Mouse (Mus musculus): ENCODE data around the gene Tle3. TPM values are rescaled to one million over a fixed set of nuclear protein-coding genes. Genes with fewer than 3 reads are reported as not detected.

Tle3 gene
- polyA plus RNA-seq, 2 experiments = 45.1 to 113 TPM

GRCm38 (mm10) chr9:61342297-61342696 lies 29.9 kb upstream of the Tle3 start:
- Histone ChIP-seq H3K27ac (replicated peaks; ENCODE audit: low read depth, low read length) (no peak overlapping the region), H3K4me1 (ENCODE audit: control insufficient read depth, insufficient read depth, low read length) (peaks cover 34% of the 10 kb centered on the region), H3K9ac (ENCODE audit: low read depth, low read length, severe bottlenecking) (no peak overlapping the region), H3K4me3 (replicated peaks; ENCODE audit: low read length) (no peak overlapping the region), H3K36me3 (ENCODE audit: control insufficient read depth, insufficient read depth, low read length) (no peaks in the 10 kb centered on the region), H3K9me3 (ENCODE audit: control insufficient read depth, low read length) (no peaks in the 10 kb centered on the region), H3K4me2 (replicated peaks; ENCODE audit: low read depth, low read length, severe bottlenecking) (no peak overlapping the region), H3K27me3 (ENCODE audit: control insufficient read depth, insufficient read depth, low read length) (0 out of 2 replicates have a peak, but pooled peaks cover 9% of the 10 kb centered on the region)
- no peak for TF ChIP-seq POLR2A (IDR thresholded peaks at IDR 0.05; ENCODE audit: borderline replicate concordance, extremely low read depth, insufficient read depth, insufficient read length)
- 60% methylated on average over 6 of the region's 6 CpGs for WGBS
- DNase-seq (ENCODE audit: low spot score) = no peak
- no peak for ATAC-seq (ENCODE audit: low FRiP score, low read depth)

- 39% methylated on average over 6 of the region's 6 CpGs for WGBS
- Histone ChIP-seq H3K4me1 (ENCODE audit: control insufficient read depth, insufficient read depth, low read length) (peaks cover 17% of the 10 kb centered on the region), H3K27ac (replicated peaks; ENCODE audit: low read depth, low read length) (no peak overlapping the region), H3K4me2 (replicated peaks; ENCODE audit: low read depth, low read length, severe bottlenecking) (no peak overlapping the region), H3K4me3 (replicated peaks; ENCODE audit: low read length) (no peak overlapping the region), H3K36me3 (ENCODE audit: control insufficient read depth, insufficient read depth, low read length) (no peaks in the 10 kb centered on the region), H3K9ac (ENCODE audit: low read depth, low read length, severe bottlenecking) (no peak overlapping the region), H3K9me3 (ENCODE audit: control insufficient read depth, low read length) (no peaks in the 10 kb centered on the region), H3K27me3 (ENCODE audit: control insufficient read depth, insufficient read depth, low read length) (no peaks in the 10 kb centered on the region)
- no peak for TF ChIP-seq POLR2A (IDR thresholded peaks at IDR 0.05; ENCODE audit: borderline replicate concordance, extremely low read depth, insufficient read depth, insufficient read length)
- ATAC-seq (ENCODE audit: low FRiP score, low read depth) (no peak), DNase-seq (ENCODE audit: low spot score) (no peak)
These were observed 27.5 kb upstream of the Tle3 start for GRCm38 (mm10) chr9:61344684-61345083.

GRCm38 (mm10) chr9:61347011-61347410 lies 25.2 kb upstream of the Tle3 start:
- ATAC-seq (ENCODE audit: low FRiP score, low read depth) = no peak; the same call in 1 of the 2 replicates
- Histone ChIP-seq H3K4me1 (ENCODE audit: control insufficient read depth, insufficient read depth, low read length) (peaks cover 12% of the 10 kb centered on the region), H3K9ac (ENCODE audit: low read depth, low read length, severe bottlenecking) (no peak overlapping the region)

GRCm38 (mm10) chr9:61348036-61348435 lies 24.1 kb upstream of the Tle3 start:
- Histone ChIP-seq H3K4me3 (replicated peaks; ENCODE audit: low read length) (no peak overlapping the region), H3K9me3 (ENCODE audit: control insufficient read depth, low read length) (no peaks in the 10 kb centered on the region), H3K9ac (ENCODE audit: low read depth, low read length, severe bottlenecking) (no peak overlapping the region), H3K27me3 (ENCODE audit: control insufficient read depth, insufficient read depth, low read length) (no peaks in the 10 kb centered on the region), H3K36me3 (ENCODE audit: control insufficient read depth, insufficient read depth, low read length) (no peaks in the 10 kb centered on the region), H3K27ac (replicated peaks; ENCODE audit: low read depth, low read length) (no peak overlapping the region), H3K4me1 (ENCODE audit: control insufficient read depth, insufficient read depth, low read length) (peaks cover 9% of the 10 kb centered on the region; the same call in 1 of the 2 replicates), H3K4me2 (replicated peaks; ENCODE audit: low read depth, low read length, severe bottlenecking) (no peak overlapping the region)
- 61% methylated on average over 9 of the region's 9 CpGs for WGBS
- no peak for TF ChIP-seq POLR2A (IDR thresholded peaks at IDR 0.05; ENCODE audit: borderline replicate concordance, extremely low read depth, insufficient read depth, insufficient read length)
- DNase-seq (ENCODE audit: low spot score) (no peak), ATAC-seq (ENCODE audit: low FRiP score, low read depth) (no peak)

More at GRCm38 (mm10) chr9:61347011-61347410, 25.2 kb upstream of the Tle3 start:
- no peaks in the 10 kb centered on the region for H3K9me3 ChIP-seq (ENCODE audit: control insufficient read depth, low read length)
- no peak overlapping the region for H3K4me2 ChIP-seq (replicated peaks; ENCODE audit: low read depth, low read length, severe bottlenecking)
- no peak for DNase-seq (ENCODE audit: low spot score)
- WGBS = 29% methylated on average over 7 of the region's 7 CpGs
- no peak overlapping the region for H3K27ac ChIP-seq (replicated peaks; ENCODE audit: low read depth, low read length)
- TF ChIP-seq POLR2A (IDR thresholded peaks at IDR 0.05; ENCODE audit: borderline replicate concordance, extremely low read depth, insufficient read depth, insufficient read length) = no peak
- no peaks in the 10 kb centered on the region for H3K27me3 ChIP-seq (ENCODE audit: control insufficient read depth, insufficient read depth, low read length)
- no peak overlapping the region for H3K4me3 ChIP-seq (replicated peaks; ENCODE audit: low read length)
- H3K36me3 ChIP-seq (ENCODE audit: control insufficient read depth, insufficient read depth, low read length) = no peaks in the 10 kb centered on the region

- H3K9ac ChIP-seq (ENCODE audit: low read depth, low read length, severe bottlenecking) = no peak overlapping the region
- no peak for DNase-seq (ENCODE audit: low spot score)
- ATAC-seq (ENCODE audit: low FRiP score, low read depth) = no peak
- H3K27me3 ChIP-seq (ENCODE audit: control insufficient read depth, insufficient read depth, low read length) = no peaks in the 10 kb centered on the region
- H3K36me3 ChIP-seq (ENCODE audit: control insufficient read depth, insufficient read depth, low read length) = no peaks in the 10 kb centered on the region
- H3K4me1 ChIP-seq (ENCODE audit: control insufficient read depth, insufficient read depth, low read length) = peaks cover 9% of the 10 kb centered on the region; the same call in 1 of the 2 replicates
- H3K4me3 ChIP-seq (replicated peaks; ENCODE audit: low read length) = no peak overlapping the region
- no peak overlapping the region for H3K4me2 ChIP-seq (replicated peaks; ENCODE audit: low read depth, low read length, severe bottlenecking)
- TF ChIP-seq POLR2A (IDR thresholded peaks at IDR 0.05; ENCODE audit: borderline replicate concordance, extremely low read depth, insufficient read depth, insufficient read length) = no peak
- H3K9me3 ChIP-seq (ENCODE audit: control insufficient read depth, low read length) = no peaks in the 10 kb centered on the region
- 37% methylated on average over 6 of the region's 6 CpGs for WGBS
- H3K27ac ChIP-seq (replicated peaks; ENCODE audit: low read depth, low read length) = no peak overlapping the region
These were observed 23.6 kb upstream of the Tle3 start for GRCm38 (mm10) chr9:61348616-61349015.

GRCm38 (mm10) chr9:61349697-61350096 lies 22.5 kb upstream of the Tle3 start:
- Histone ChIP-seq H3K9me3 (ENCODE audit: control insufficient read depth, low read length) (no peaks in the 10 kb centered on the region), H3K36me3 (ENCODE audit: control insufficient read depth, insufficient read depth, low read length) (no peaks in the 10 kb centered on the region), H3K27ac (replicated peaks; ENCODE audit: low read depth, low read length) (no peak overlapping the region), H3K9ac (ENCODE audit: low read depth, low read length, severe bottlenecking) (no peak overlapping the region), H3K27me3 (ENCODE audit: control insufficient read depth, insufficient read depth, low read length) (no peaks in the 10 kb centered on the region), H3K4me3 (replicated peaks; ENCODE audit: low read length) (no peak overlapping the region), H3K4me1 (ENCODE audit: control insufficient read depth, insufficient read depth, low read length) (peaks cover 9% of the 10 kb centered on the region; the same call in 1 of the 2 replicates), H3K4me2 (replicated peaks; ENCODE audit: low read depth, low read length, severe bottlenecking) (no peak overlapping the region)
- no peak for TF ChIP-seq POLR2A (IDR thresholded peaks at IDR 0.05; ENCODE audit: borderline replicate concordance, extremely low read depth, insufficient read depth, insufficient read length)
- 80% methylated on average over 7 of the region's 7 CpGs for WGBS
- DNase-seq (ENCODE audit: low spot score) (no peak), ATAC-seq (ENCODE audit: low FRiP score, low read depth) (no peak)
